Mouse (Mus musculus) lung, adult 2 months (tissue): Measurements from ENCODE around the gene Sgms2.

Source experiments
- CTCF ChIP-seq: fragments of 200-500 bp; IDR thresholded peaks from 2 replicates; pipeline ENCODE4 v1.5.1; 2011; ENCODE audit warnings: mild to moderate bottlenecking, low read length, control low read depth; ENCODE audit not compliant: insufficient read depth
- POLR2A ChIP-seq: fragments of 200-500 bp; IDR thresholded peaks from 2 replicates; pipeline ENCODE4 v1.6.1; 2011; ENCODE audit warnings: low read depth, mild to moderate bottlenecking, control low read depth, low read length, borderline replicate concordance; ENCODE audit errors: extremely low read depth

- no peak for TF ChIP-seq CTCF
- no peak for TF ChIP-seq POLR2A
Observed at GRCm38 (mm10) chr3:131525229-131525628, 34.0 kb upstream of the Sgms2 start.
